Mouse (Mus musculus) stomach, embryonic 15.5 days (tissue): Measurements from ENCODE around the gene Clec2d. TPM values are rescaled to one million over a fixed set of nuclear protein-coding genes. Genes with fewer than 3 reads are reported as not detected.

Source experiments
- ATAC-seq: fragments of 200-750 bp; cut with Nextera tagmentation; 2 replicates; pipeline ENCODE4 v1.8.0; 2017; ENCODE audit warnings: low read depth, moderate number of reproducible peaks, moderate TSS enrichment; ENCODE audit not compliant: insufficient read depth, low FRiP score
- H3K27ac ChIP-seq: fragments of 300-500 bp; sonication (generic); 2 replicates; pipeline ENCODE4 v1.5.1; 2015; ENCODE audit warnings: mild to moderate bottlenecking, inconsistent platforms
- H3K27me3 ChIP-seq: fragments of 300-500 bp; sonication (generic); replicated peaks from 2 replicates; pipeline ENCODE4 v1.6.1; 2015; ENCODE audit warnings: inconsistent platforms
- H3K36me3 ChIP-seq: fragments of 300-500 bp; sonication (generic); 2 replicates; pipeline ENCODE4 v1.6.1; 2015; ENCODE audit warnings: inconsistent platforms
- H3K4me1 ChIP-seq: fragments of 300-500 bp; sonication (generic); 2 replicates; pipeline ENCODE4 v1.6.1; 2015; ENCODE audit warnings: inconsistent platforms
- H3K4me2 ChIP-seq: fragments of 300-500 bp; sonication (generic); 2 replicates; pipeline ENCODE4 v1.6.1; 2015; ENCODE audit warnings: mild to moderate bottlenecking, inconsistent platforms
- H3K4me3 ChIP-seq: fragments of 300-500 bp; sonication (generic); replicated peaks from 2 replicates; pipeline ENCODE4 v1.5.1; 2015; ENCODE audit warnings: inconsistent platforms
- H3K9ac ChIP-seq: fragments of 300-500 bp; sonication (generic); 2 replicates; pipeline ENCODE4 v1.6.1; 2015; ENCODE audit warnings: inconsistent platforms
- H3K9me3 ChIP-seq: fragments of 300-500 bp; sonication (generic); 2 replicates; pipeline ENCODE4 v1.6.1; 2016; ENCODE audit warnings: inconsistent platforms
- WGBS: fragments of 180-500 bp; shearing (Covaris S2); methylation state at CpG from one replicate; pipeline ENCODE4 v1.1.7; 2015; 5-methylcytosine and 5-hydroxymethylcytosine counted together
- polyA plus RNA-seq: library from polyadenylated mRNA; unstranded; fragments of >200 nt; fragmentation: Nextera tagmentation; extraction: Ambion mirVana; gene quantifications from 2 replicates; pipeline ENCODE4 v1.2.1, GENCODE M21; 2015

The Clec2d gene
- polyA plus RNA-seq: 0.85 and 1.1 TPM in 2 replicates

DNA sequence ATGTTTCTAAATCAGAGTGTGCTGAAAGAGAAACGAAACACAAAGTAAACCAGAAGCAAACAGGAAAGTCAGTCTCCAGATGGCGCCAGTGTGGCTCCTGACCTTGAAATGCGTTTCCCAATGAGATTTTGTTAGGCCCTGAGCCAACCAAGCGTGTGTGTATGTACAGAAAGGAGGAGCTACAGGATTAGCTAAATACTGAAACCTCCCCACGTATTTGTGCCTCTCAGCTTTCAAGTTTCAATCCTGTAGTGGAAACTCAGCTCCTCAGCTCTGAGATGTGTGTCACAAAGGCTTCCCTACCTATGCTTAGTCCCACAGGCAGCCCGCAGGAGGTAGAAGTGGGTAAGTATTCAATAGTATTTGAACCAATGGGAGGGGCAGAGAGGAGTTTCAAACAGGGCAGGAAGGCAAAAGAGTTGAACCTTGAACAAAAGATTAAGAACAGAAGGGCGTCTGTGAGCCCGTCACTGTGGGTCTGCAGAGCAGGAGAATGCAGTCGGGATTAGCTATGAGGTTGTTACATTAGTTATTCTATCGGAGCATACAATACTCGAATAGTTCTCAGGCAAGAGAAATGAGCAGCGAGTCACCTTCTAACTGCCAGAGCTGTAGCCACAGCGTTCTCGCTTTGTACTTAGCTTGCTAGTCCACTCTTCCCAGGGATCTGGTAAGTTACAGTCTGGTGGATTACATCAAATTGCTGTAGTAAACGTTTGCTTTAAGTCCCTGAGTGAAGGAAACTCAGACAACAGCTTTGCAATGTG lies at the start of gene Clec2d:
TSS of gene Clec2d (plus strand) at position 213 of the 767 bp plus-strand sequence.
- ATAC-seq: peak; percentile 89
- peak within 1 kb of the TSS; percentile 93 for H3K27ac ChIP-seq
- no peaks in the 10 kb centered on the region for H3K4me1 ChIP-seq
- H3K4me2 ChIP-seq: peak within 1 kb of the TSS; percentile 42
- H3K9ac ChIP-seq: peak within 1 kb of the TSS; percentile 45; the same call in 1 of the 2 replicates
- 2% methylated on average over 15 of the region's 15 CpGs for WGBS
- H3K27me3 ChIP-seq: no peaks in the 10 kb centered on the region
- H3K9me3 ChIP-seq: no peaks in the 10 kb centered on the region
- peak within 1 kb of the TSS; percentile 44 for H3K4me3 ChIP-seq
- 0 out of 2 replicates have a peak, but pooled peaks cover 5% of the 10 kb centered on the region for H3K36me3 ChIP-seq

GRCm38 (mm10) chr6:129132604-129133341 lies 47.6 kb upstream of the Clec2d start:
- no peak for ATAC-seq
- no peak overlapping the region for H3K9ac ChIP-seq
- no peaks in the 10 kb centered on the region for H3K9me3 ChIP-seq
- H3K27me3 ChIP-seq: no peaks in the 10 kb centered on the region
- H3K4me1 ChIP-seq: no peaks in the 10 kb centered on the region
- no peaks in the 10 kb centered on the region for H3K36me3 ChIP-seq
- no peak overlapping the region for H3K4me3 ChIP-seq
- no peak overlapping the region for H3K27ac ChIP-seq
- H3K4me2 ChIP-seq: no peak overlapping the region
- 76% methylated on average over 4 of the region's 4 CpGs for WGBS

GRCm38 (mm10) chr6:129146812-129147211 lies 33.6 kb upstream of the Clec2d start:
- no peak overlapping the region for H3K27ac ChIP-seq
- ATAC-seq: no peak
- no peaks in the 10 kb centered on the region for H3K9me3 ChIP-seq
- H3K36me3 ChIP-seq: no peaks in the 10 kb centered on the region
- no peak overlapping the region for H3K9ac ChIP-seq
- no peak overlapping the region for H3K4me2 ChIP-seq
- WGBS: 93% methylated on average over 2 of the region's 2 CpGs
- no peaks in the 10 kb centered on the region for H3K27me3 ChIP-seq
- H3K4me1 ChIP-seq: no peaks in the 10 kb centered on the region
- no peak overlapping the region for H3K4me3 ChIP-seq

DNA sequence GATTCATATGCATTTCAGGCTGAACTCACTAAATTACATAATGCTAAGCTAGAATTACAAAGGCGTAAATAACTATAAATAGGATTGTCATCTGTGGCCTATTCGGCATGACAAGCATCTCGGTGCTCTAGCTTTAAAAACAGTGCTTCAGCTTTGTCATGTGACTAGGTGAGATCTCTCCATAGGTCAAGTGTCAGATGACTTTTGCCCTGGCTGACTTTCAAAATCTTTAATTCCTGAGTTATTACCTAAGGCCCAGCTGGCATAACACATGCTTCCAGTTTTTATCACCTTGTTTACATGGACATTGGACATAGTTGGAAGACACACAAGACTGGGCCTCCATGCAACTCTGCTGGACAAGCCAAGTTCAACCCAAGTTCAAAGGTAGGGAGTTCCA lies 20.3 kb upstream of the Clec2d start:
- no peak overlapping the region for H3K27ac ChIP-seq
- WGBS: 78% methylated on average over 3 of the region's 3 CpGs
- H3K4me3 ChIP-seq: no peak overlapping the region
- no peaks in the 10 kb centered on the region for H3K27me3 ChIP-seq
- H3K36me3 ChIP-seq: no peaks in the 10 kb centered on the region
- no peak overlapping the region for H3K9ac ChIP-seq
- H3K4me1 ChIP-seq: no peaks in the 10 kb centered on the region
- no peak for ATAC-seq
- H3K9me3 ChIP-seq: no peaks in the 10 kb centered on the region
- H3K4me2 ChIP-seq: no peak overlapping the region

DNA sequence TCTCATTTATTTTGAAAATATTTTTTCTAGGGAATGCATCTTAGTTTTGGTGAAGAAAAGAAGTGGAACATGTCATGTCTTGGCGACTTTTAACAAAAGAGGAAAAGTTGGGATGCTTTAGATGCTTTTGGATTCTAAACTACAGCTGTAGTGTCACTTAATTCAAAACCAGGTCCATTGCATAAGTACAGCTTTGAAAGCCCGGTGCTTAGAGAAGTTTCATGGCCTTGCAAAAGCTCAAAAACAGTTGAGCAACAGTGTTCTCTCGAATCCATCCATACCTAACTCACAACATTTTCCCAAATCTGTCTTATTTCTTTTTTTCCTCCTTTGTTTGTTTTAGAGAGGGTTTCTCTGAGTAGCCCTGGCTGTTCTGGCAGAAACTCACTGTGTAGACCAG lies 19.3 kb upstream of the Clec2d start:
- Histone ChIP-seq H3K9ac (no peak overlapping the region), H3K36me3 (no peaks in the 10 kb centered on the region), H3K9me3 (no peaks in the 10 kb centered on the region), H3K27ac (no peak overlapping the region), H3K4me3 (no peak overlapping the region), H3K27me3 (no peaks in the 10 kb centered on the region), H3K4me1 (no peaks in the 10 kb centered on the region), H3K4me2 (no peak overlapping the region)
- WGBS: 84% methylated on average over 3 of the region's 3 CpGs
- no peak for ATAC-seq

GRCm38 (mm10) chr6:129161951-129162350 lies 18.5 kb upstream of the Clec2d start:
- no peak for ATAC-seq
- no peaks in the 10 kb centered on the region for H3K4me1 ChIP-seq

DNA sequence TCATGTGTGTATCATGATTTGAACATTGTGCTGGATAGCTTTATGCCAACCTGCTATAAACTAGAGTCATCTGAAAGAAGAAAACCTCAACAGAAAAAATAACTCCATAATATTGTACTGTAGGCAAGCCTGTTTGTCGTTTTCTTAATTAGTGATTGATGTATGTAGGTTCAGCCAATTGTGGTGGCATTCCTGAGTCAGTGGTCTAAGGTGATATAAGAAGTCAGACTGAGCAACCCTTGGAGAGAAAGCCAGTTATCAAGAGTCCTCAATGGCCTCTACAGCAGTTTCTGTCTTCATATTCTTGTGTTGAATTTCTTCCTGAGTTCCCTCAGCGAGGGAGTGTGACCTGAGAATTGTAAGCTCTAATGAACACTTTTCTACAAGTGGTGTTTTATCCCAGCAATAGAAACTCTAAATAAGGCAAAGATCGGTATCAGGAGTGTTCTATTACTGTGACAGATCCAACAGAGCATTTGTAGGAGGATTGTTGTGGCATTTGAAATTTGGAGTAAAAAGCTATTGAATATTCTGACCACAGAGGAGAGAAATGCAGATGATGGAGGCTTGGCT lies 17.7 kb upstream of the Clec2d start:
- H3K36me3 ChIP-seq: no peaks in the 10 kb centered on the region
- H3K4me3 ChIP-seq: no peak overlapping the region
- H3K4me2 ChIP-seq: no peak overlapping the region
- 75% methylated on average over 3 of the region's 3 CpGs for WGBS
- no peak overlapping the region for H3K27ac ChIP-seq
- no peaks in the 10 kb centered on the region for H3K9me3 ChIP-seq
- no peaks in the 10 kb centered on the region for H3K27me3 ChIP-seq
- ATAC-seq: no peak
- no peak overlapping the region for H3K9ac ChIP-seq
- no peaks in the 10 kb centered on the region for H3K4me1 ChIP-seq

More at GRCm38 (mm10) chr6:129161951-129162350, 18.5 kb upstream of the Clec2d start:
- Histone ChIP-seq H3K36me3 (no peaks in the 10 kb centered on the region), H3K27ac (no peak overlapping the region), H3K9ac (no peak overlapping the region), H3K4me2 (no peak overlapping the region), H3K27me3 (no peaks in the 10 kb centered on the region), H3K9me3 (no peaks in the 10 kb centered on the region), H3K4me3 (no peak overlapping the region)

- no peak overlapping the region for H3K9ac ChIP-seq
- H3K36me3 ChIP-seq: no peaks in the 10 kb centered on the region
- no peak overlapping the region for H3K4me3 ChIP-seq
- no peaks in the 10 kb centered on the region for H3K4me1 ChIP-seq
- ATAC-seq: no peak
- H3K9me3 ChIP-seq: no peaks in the 10 kb centered on the region
- H3K4me2 ChIP-seq: no peak overlapping the region
- no peak overlapping the region for H3K27ac ChIP-seq
- H3K27me3 ChIP-seq: no peaks in the 10 kb centered on the region
- WGBS: 79% methylated on average over 1 of the region's 1 CpGs
Measured at GRCm38 (mm10) chr6:129163606-129164005, 16.8 kb upstream of the Clec2d start.

- 94% methylated on average over 1 of the region's 1 CpGs for whole genome bisulfite sequencing
- Histone ChIP-seq H3K9ac (no peak overlapping the region), H3K36me3 (no peaks in the 10 kb centered on the region), H3K4me1 (no peaks in the 10 kb centered on the region; the same call in 1 of the 2 replicates), H3K4me3 (no peak overlapping the region), H3K4me2 (no peak overlapping the region), H3K27ac (no peak overlapping the region), H3K9me3 (no peaks in the 10 kb centered on the region), H3K27me3 (no peaks in the 10 kb centered on the region)
- ATAC-seq: no peak
Measured at GRCm38 (mm10) chr6:129170925-129171324, 9.5 kb upstream of the Clec2d start.

DNA sequence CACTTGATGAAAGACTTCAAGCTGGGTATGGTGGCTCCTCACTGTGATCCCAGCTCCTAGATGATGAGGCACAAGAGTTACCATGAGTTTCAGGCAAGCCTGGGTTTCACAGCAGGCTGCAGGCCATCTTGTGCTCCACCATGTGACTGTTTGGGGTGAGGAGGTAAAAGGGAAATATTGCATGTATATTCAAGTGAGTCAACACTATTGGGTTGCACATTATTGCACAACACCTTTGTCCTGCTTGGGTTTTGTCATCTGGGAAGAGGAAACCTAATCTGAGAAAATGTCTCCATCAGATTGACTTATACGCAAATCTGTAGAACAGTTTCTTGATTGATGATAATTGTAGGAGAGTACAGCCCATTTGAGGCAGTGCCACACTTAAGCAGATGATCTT lies 8.7 kb upstream of the Clec2d start:
- no peaks in the 10 kb centered on the region for H3K27me3 ChIP-seq
- WGBS: 88% methylated on average over 1 of the region's 1 CpGs
- no peak overlapping the region for H3K4me2 ChIP-seq
- H3K9me3 ChIP-seq: no peaks in the 10 kb centered on the region
- no peak for ATAC-seq
- H3K27ac ChIP-seq: no peak overlapping the region
- H3K9ac ChIP-seq: no peak overlapping the region
- no peaks in the 10 kb centered on the region for H3K36me3 ChIP-seq
- no peaks in the 10 kb centered on the region; the same call in 1 of the 2 replicates for H3K4me1 ChIP-seq
- no peak overlapping the region for H3K4me3 ChIP-seq

DNA sequence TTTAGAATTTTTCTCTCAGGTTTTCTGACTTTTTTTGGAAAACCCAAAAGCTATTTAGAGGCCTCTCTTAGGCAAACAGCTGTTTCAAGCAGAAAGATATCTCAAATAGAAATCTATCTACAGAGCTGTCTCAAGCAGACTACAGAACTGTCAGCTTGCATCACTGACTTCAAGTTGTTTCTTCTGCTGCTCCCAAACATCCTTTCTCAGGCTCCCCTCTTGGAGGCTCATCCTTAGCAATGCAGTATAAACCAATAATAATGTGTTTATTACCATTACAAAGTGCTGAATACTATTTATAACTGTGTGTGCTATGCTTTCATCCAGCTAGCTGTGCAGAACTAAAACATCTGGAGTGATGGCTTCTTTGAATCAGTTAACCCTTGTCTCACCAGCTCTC lies 5.6 kb upstream of the Clec2d start:
- H3K4me3 ChIP-seq: no peak overlapping the region
- H3K9ac ChIP-seq: no peak overlapping the region
- ATAC-seq: no peak
- H3K4me1 ChIP-seq: no peaks in the 10 kb centered on the region; the same call in 1 of the 2 replicates
- no peaks in the 10 kb centered on the region for H3K27me3 ChIP-seq
- H3K9me3 ChIP-seq: no peaks in the 10 kb centered on the region
- peak overlapping the region; percentile 35; the same call in 1 of the 2 replicates for H3K27ac ChIP-seq
- no peak overlapping the region for H3K4me2 ChIP-seq
- H3K36me3 ChIP-seq: no peaks in the 10 kb centered on the region

- H3K4me3 ChIP-seq: no peak overlapping the region
- no peaks in the 10 kb centered on the region; the same call in 1 of the 2 replicates for H3K4me1 ChIP-seq
- no peaks in the 10 kb centered on the region for H3K27me3 ChIP-seq
- no peaks in the 10 kb centered on the region for H3K9me3 ChIP-seq
- H3K36me3 ChIP-seq: no peaks in the 10 kb centered on the region
- no peak for ATAC-seq
- no peak overlapping the region for H3K9ac ChIP-seq
- no peak overlapping the region; the same call in 1 of the 2 replicates for H3K27ac ChIP-seq
- no peak overlapping the region for H3K4me2 ChIP-seq
Measured at GRCm38 (mm10) chr6:129175612-129176011, 4.8 kb upstream of the Clec2d start.
